Mouse (Mus musculus) embryonic facial prominence, embryonic 15.5 days (tissue): ENCODE data around the gene Olfr1305. TPM values are rescaled to one million over a fixed set of nuclear protein-coding genes. Genes with fewer than 3 reads are reported as not detected.

ENCODE experiments used
- ATAC-seq: fragments of 200-750 bp; cut with Nextera tagmentation; 2 replicates; pipeline ENCODE4 v1.8.0; 2017; ENCODE audit warnings: low read depth, moderate TSS enrichment; ENCODE audit not compliant: insufficient number of reproducible peaks, low FRiP score, low TSS enrichment
- H3K27ac ChIP-seq: fragments of 300-500 bp; sonication (generic); replicated peaks from 2 replicates; pipeline ENCODE4 v1.5.1; 2015; ENCODE audit warnings: mild to moderate bottlenecking, inconsistent platforms
- H3K27me3 ChIP-seq: fragments of 300-500 bp; sonication (generic); 2 replicates; pipeline ENCODE4 v1.6.1; 2015; ENCODE audit warnings: inconsistent platforms
- H3K36me3 ChIP-seq: fragments of 300-500 bp; sonication (generic); 2 replicates; pipeline ENCODE4 v1.6.1; 2015; ENCODE audit warnings: mild to moderate bottlenecking, inconsistent platforms
- H3K4me1 ChIP-seq: fragments of 300-500 bp; sonication (generic); 2 replicates; pipeline ENCODE4 v1.6.1; 2015; ENCODE audit warnings: inconsistent platforms
- H3K4me2 ChIP-seq: fragments of 300-500 bp; sonication (generic); replicated peaks from 2 replicates; pipeline ENCODE4 v1.6.1; 2015; ENCODE audit warnings: mild to moderate bottlenecking, inconsistent platforms
- H3K4me3 ChIP-seq: fragments of 300-500 bp; sonication (generic); replicated peaks from 2 replicates; pipeline ENCODE4 v1.5.1; 2015; ENCODE audit warnings: mild to moderate bottlenecking, inconsistent platforms
- H3K9ac ChIP-seq: fragments of 300-500 bp; sonication (generic); 2 replicates; pipeline ENCODE4 v1.6.1; 2015; ENCODE audit warnings: inconsistent platforms
- H3K9me3 ChIP-seq: fragments of 300-500 bp; sonication (generic); replicated peaks from 2 replicates; pipeline ENCODE4 v1.6.1; 2016; ENCODE audit warnings: inconsistent platforms
- WGBS: fragments of 180-500 bp; shearing (Covaris S2); methylation state at CpG from one replicate; pipeline ENCODE4 v1.1.7; 2015; 5-methylcytosine and 5-hydroxymethylcytosine counted together
- polyA plus RNA-seq: library from polyadenylated mRNA; unstranded; fragments of >200 nt; fragmentation: Nextera tagmentation; extraction: Ambion mirVana; gene quantifications from 2 replicates; pipeline ENCODE4 v1.2.1, GENCODE M21; 2015

The Olfr1305 gene
- polyA plus RNA-seq: not detected in 2 replicates

DNA sequence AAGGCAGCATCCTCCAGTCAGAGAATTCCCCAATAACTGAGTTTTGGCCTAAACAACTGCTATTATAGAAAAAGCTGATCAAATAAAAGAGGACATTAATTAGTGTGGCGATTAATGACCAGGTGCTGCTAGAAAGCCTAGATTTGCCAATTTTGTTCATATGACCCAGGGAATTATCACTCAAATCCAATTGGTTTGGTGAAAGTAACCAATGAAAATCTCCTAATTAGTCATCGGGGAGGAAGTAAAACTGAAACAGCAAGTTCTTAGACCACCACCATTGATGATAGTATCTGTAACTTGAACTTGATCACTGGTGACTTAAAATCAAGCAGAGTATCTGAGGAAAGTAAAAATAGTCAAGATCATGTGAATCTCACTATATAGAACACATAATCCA, at the start of gene Olfr1305:
Gene Olfr1305, minus strand, starts transcription at position 101 of the 400 bp plus-strand sequence.
- no peaks in the 10 kb centered on the region for H3K9me3 ChIP-seq
- no peaks in the 10 kb centered on the region for H3K27me3 ChIP-seq
- H3K27ac ChIP-seq: no peak within 1 kb of the TSS
- ATAC-seq: no peak
- H3K4me3 ChIP-seq: no peak within 1 kb of the TSS
- H3K4me1 ChIP-seq: no peaks in the 10 kb centered on the region
- no peaks in the 10 kb centered on the region for H3K36me3 ChIP-seq
- H3K9ac ChIP-seq: no peak within 1 kb of the TSS
- no peak within 1 kb of the TSS for H3K4me2 ChIP-seq
- WGBS: 86% methylated on average over 2 of the region's 2 CpGs

DNA sequence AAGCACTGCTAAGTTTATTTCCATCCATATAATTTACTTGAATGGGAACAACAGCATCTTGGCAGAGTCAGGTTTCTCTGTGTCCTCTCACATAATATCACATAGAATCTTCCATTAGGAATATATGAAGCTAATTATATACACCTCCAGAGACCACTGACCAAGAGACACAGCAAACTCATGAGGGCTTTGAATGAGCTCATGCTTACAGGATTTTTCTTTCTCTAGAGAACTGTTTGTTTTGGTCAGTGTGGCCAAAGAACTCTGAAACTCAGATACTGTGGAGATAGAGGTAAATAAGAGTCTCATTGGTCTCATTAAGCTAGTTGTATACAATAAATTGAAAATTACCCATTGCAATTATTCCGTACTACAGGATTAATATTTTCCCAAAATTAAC, 39.2 kb upstream of the Olfr1305 start, which contains the start of gene Olfr1306:
Gene Olfr1306, minus strand, starts transcription at position 101 of the 400 bp plus-strand sequence.
- Histone ChIP-seq H3K4me2 (no peak within 1 kb of the TSS), H3K4me3 (no peak within 1 kb of the TSS), H3K9me3 (no peaks in the 10 kb centered on the region), H3K4me1 (no peaks in the 10 kb centered on the region), H3K27me3 (no peaks in the 10 kb centered on the region), H3K27ac (no peak within 1 kb of the TSS), H3K36me3 (no peaks in the 10 kb centered on the region), H3K9ac (no peak within 1 kb of the TSS)
- no peak for ATAC-seq
- 78% methylated on average over 1 of the region's 1 CpGs for WGBS

DNA sequence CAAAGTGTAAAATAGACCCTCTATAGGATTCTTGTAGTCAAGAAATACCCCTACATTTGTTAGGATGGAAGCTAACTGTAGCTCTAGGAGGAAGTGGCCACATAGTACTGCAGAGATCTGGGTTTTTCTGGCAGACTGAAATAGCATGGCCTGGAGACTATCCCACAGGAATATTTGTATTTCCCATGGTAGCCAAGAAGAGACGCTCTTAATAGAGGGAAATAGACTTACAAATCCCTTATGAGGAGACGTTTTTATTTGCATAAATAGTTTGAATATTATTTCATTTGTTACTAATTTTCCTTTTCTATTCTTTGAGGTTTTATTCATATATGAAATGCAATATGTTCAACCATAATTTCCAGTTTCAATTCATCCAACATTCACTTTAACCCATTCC, 56.7 kb downstream of the Olfr1305 start, which contains the start of gene Olfr1303:
Gene Olfr1303, minus strand, starts transcription at position 101 of the 400 bp plus-strand sequence.
- Histone ChIP-seq H3K9me3 (no peaks in the 10 kb centered on the region), H3K36me3 (no peaks in the 10 kb centered on the region), H3K27ac (no peak within 1 kb of the TSS), H3K9ac (no peak within 1 kb of the TSS), H3K4me2 (no peak within 1 kb of the TSS), H3K4me3 (no peak within 1 kb of the TSS), H3K4me1 (no peaks in the 10 kb centered on the region), H3K27me3 (no peaks in the 10 kb centered on the region)
- no peak for ATAC-seq
- whole genome bisulfite sequencing: 81% methylated on average over 2 of the region's 2 CpGs

Other genes with a start within 250 kb of the Olfr1305 start
- not detected in 2 replicates for gene Olfr1298, start 227.9 kb downstream of the Olfr1305 start, polyA plus RNA-seq
- not detected in 2 replicates for gene Olfr1299, start 215.7 kb downstream of the Olfr1305 start, polyA plus RNA-seq
- gene Olfr1301, start 126.1 kb downstream of the Olfr1305 start, polyA plus RNA-seq: not detected in 2 replicates
- gene Olfr1302, start 99.7 kb downstream of the Olfr1305 start, polyA plus RNA-seq: not detected in 2 replicates
- not detected in 2 replicates for gene Olfr1303, start 56.8 kb downstream of the Olfr1305 start, polyA plus RNA-seq
- not detected in 2 replicates for gene Olfr1306, start 39.1 kb upstream of the Olfr1305 start, polyA plus RNA-seq
- not detected in 2 replicates for gene Olfr1307, start 72.3 kb upstream of the Olfr1305 start, polyA plus RNA-seq
- not detected in 2 replicates for gene Olfr1308, start 87.8 kb upstream of the Olfr1305 start, polyA plus RNA-seq
- not detected in 2 replicates for gene Olfr1309, start 113.1 kb upstream of the Olfr1305 start, polyA plus RNA-seq
- gene Olfr1310, start 135.6 kb upstream of the Olfr1305 start, polyA plus RNA-seq: not detected in 2 replicates
- not detected in 2 replicates for gene Olfr1311, start 147.3 kb upstream of the Olfr1305 start, polyA plus RNA-seq
- gene Olfr1312, start 173.1 kb upstream of the Olfr1305 start, polyA plus RNA-seq: not detected in 2 replicates
- gene Olfr1313, start 200.7 kb upstream of the Olfr1305 start, polyA plus RNA-seq: not detected in 2 replicates
- gene Olfr1314, start 219.6 kb upstream of the Olfr1305 start, polyA plus RNA-seq: not detected in 2 replicates
- gene Olfr1315-ps1, start 238.3 kb upstream of the Olfr1305 start, polyA plus RNA-seq: not detected in 2 replicates